Mouse (Mus musculus): ENCODE measurements around the gene Parp16.
"Not testable (repeated sequence)": the region's sequence is repeated elsewhere in the genome, so short reads cannot be mapped to it uniquely, and the experiment has no call there.

Parp16 gene

GRCm38 (mm10) chr9:65243249-65243648, 48.1 kb downstream of the Parp16 start:
- no peak for DNase-seq (ENCODE audit: low spot score)

GRCm38 (mm10) chr9:65244036-65244806, 49.1 kb downstream of the Parp16 start:
- no peak for DNase-seq (ENCODE audit: low spot score)

DNA sequence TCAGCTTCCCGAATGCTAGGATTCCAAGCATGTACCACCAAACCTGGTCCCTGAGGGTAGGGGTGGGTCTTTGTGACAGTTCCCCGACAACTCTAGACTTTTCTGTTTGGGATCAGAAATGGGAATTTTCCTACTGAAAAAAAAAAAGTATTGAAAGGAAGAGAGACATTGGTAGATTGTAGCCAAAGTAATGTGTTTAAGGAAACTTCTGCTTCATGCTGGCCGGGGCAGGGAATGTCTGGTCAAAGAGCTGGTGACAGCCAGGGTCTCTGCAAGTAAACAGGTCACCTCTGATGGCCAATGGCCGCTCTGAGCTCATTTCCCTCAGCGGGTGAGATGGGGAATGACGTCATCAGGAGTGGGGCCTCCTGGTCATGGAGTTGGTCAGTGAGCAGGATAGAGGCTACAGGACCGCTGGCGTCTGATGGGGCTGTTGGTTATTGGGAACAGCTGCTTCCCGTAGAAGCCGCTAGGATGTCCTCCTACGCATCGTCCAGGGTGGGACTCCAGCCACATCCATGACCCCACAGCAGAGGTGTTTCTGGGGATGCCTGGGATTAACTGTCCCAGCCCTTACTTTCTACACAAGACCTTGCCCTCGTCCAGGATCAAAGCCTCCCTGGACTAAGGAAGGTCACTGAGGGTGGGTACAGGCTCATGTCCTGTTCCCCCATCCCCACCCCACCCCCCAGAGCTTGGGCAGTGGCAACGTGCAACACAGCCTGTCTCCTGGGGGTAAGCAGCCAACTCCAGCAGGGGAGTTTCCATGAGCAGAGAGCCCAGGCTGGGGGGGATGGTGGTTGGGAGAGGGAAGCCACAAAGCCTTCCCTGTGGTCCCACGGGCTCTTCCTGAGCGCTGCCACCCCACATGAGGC, 52.6 kb downstream of the Parp16 start:
- no peak for DNase-seq (ENCODE audit: low spot score)

GRCm38 (mm10) chr9:65248377-65248690, 53.2 kb downstream of the Parp16 start:
- no peak for DNase-seq (ENCODE audit: low spot score)

GRCm38 (mm10) chr9:65252026-65252425, 56.9 kb downstream of the Parp16 start:
- DNase-seq (ENCODE audit: low spot score) = no peak

DNA sequence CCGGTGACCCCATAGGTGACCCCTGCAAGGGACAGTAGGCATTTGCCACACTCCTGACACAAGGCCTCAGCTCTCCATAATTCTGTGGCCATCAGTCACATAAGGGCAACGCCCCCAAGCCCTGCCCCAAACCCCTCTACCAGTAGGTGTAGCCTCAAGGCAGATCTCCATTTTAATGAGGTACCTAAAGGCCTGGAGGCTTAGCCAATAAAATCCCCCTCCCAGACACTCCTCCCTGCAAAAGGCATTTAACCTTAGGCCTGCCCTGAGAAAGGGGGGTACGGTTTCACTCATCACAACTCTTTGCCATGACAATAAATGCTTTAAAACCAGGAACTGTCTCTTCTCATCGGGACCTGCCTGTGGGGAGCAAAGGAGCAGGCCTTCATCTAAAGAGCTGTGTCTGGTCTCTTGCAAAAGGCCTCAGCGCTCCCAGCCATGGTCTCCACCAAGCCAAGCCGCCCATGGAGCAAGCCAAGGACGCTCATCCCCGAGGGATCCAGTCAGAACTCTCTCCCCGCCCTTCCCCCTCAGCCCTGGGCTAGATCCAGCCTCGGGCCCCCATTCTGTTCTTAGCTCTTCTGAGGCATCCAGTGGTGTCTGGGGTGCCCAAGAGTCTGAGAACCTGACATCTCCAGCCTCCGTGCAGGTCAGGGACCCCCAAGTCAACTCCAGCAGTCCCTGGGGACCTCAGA, 60.9 kb downstream of the Parp16 start:
- DNase-seq (ENCODE audit: low spot score) = no peak

DNA sequence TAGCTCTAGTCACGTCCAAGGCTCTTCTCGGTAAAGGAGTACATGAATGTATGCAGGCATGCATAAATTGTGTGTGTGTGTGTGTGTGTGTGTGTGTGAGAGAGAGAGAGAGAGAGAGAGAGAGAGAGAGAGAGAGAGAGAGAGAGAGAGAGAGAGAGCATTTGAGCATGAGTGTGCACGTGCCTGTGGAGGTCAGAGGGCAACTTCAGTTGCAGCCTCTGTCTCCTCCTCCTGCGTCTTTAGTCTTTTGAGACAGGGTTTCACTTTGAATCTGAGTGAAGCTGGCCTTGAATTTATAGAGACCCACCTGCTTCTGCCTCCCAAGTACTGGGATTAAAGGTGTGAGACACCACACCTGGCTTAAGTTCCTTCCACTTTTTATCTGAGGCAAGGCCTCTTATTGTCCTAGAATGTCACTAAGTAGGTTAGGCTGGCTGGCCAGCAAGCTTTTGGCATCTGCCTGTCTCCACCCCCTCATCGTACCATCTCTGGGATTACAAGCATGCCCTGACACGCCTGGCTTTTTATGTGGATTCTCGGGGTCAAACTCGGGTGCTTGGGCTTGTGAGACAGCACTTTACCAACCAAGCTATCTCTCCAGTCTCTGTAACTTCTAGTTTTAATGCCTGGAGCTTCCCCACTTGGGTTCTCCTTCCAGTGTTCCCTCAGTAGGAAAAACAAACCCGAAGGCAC, 62.2 kb downstream of the Parp16 start:
- DNase-seq (ENCODE audit: low spot score) = no peak

- no peak for DNase-seq (ENCODE audit: low spot score)
These were observed 64.2 kb downstream of the Parp16 start for GRCm38 (mm10) chr9:65259366-65259765.

DNA sequence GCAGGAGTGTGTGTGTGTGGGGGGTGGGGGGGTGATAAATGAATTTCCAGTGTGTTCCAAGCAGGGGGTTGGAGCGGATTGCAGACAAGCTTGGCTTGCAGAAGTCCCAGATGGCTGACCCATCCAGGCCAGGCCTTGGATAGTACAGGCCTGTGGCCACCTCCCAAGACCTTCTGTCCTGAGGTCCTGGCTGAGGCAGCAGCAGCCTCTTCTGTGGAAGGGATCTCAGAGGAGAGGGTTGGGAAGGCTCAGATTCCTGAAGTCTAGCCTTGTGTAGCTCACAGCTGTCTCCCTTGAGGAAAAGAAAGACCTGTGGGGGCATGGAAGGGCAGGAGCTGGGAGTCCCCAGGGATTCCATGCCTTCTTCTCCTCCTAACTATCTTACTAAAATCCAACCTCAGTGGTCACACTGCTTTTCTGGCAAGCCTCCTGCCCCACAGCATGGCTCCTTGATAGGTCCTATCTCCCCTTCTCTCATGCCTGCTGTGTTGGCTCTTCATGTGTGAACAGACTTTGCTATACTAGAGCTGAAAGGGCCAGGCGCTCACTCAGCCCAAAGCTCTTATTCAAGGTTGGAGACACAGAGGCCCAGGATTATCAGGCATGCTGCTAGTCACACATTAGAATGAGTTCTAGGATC, 66.6 kb downstream of the Parp16 start:
- DNase-seq (ENCODE audit: low spot score) = peak; percentile 25

GRCm38 (mm10) chr9:65262641-65263120, 67.5 kb downstream of the Parp16 start:
- DNase-seq (ENCODE audit: low spot score) = no peak

GRCm38 (mm10) chr9:65264959-65265358, 69.8 kb downstream of the Parp16 start, which contains the start of gene Cilp:
Cilp (plus strand) TSS chr9:65265180.
- no peak for DNase-seq (ENCODE audit: low spot score)

DNA sequence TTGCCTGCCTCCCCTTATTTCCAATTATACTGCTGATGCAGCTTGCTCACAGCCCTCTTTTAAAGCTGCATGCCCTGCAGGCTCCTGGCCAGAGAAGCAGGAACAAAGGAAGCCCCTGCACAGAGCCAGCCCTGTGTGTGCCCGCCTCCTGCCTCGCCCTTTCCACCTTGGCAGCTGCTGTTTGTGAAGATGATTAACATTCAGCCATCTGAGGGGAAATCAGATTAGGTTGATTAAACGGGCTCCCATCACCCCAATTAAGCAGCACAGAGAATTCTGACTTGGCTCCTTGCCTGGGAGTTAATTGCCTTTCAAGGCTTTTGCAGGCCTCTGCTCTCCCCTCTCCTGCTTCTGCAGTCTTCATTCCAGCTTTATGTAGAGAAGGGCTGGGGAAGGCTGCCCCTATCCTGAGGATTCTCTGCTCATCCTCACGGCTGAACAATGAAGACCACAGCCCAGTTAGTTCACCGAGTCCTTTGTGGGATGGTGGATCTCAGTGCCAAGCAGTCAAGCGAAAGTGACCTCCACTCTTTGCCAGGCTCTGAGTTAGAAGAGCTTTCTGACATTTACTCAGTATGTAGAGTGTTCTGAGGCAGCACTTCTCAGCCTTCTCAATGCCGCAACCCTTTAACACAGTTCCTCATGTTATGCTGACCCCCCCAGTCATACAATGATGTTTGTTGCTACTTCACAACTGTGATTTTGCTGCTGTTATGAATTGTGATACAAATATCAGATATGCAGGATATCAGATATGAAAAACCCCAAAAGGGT, 72.8 kb downstream of the Parp16 start:
- DNase-seq (ENCODE audit: low spot score) = no peak

DNA sequence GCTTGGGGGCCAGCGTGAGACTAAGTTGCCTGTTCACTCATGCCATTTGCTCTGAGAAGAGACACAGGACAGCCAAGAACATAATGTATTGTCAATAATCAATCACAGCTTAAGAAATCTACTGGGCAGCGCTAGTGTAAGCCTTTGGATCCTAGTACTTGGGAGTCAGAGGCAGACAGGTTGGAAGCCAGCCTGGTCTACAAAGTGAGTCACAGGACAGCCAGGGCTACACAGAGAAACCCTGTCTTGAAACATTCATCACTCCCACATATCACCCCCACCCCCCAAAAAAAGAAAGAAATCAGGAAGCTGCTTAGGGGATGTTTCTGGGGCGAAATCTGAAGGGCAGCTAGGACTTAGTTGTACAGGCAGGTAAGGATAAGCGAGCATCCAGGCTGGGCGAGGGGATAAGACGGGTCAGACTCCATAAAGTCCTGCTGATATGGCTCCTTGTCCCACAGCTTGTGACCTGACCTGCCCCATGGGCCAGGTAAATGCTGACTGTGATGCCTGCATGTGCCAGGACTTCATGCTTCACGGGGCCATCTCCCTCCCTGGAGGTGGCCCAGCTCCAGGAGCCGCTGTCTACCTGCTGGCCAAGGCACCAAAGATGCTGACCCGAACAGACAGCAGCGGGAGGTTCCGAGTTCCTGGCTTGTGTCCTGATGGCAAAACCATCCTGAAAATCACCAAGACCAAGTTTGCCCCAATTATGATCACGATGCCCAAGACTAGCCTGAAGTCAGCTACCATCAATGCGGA, 78.1 kb downstream of the Parp16 start:
- no peak for DNase-seq (ENCODE audit: low spot score)

GRCm38 (mm10) chr9:65273873-65274272, 78.7 kb downstream of the Parp16 start:
- no peak for DNase-seq (ENCODE audit: low spot score)

DNA sequence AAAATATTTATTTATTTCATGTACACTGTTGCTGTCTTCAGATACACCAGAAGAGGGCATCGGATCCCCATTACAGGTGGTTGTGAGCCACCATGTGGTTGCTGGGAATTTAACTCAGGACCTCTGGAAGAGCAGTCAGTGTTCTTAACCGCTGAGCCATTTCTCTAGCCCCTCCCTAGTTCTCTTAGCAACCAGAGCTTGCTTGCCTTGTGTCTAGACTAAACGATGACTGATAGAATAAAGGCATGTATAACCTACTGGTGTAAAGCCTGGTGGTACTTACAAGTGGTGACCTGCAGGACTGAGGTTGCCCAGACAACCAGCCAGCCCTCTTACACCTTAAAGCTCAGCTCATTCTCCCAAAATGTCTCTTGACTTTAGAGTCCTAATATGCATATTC, 79.7 kb downstream of the Parp16 start:
- not testable (repeated sequence) for DNase-seq (ENCODE audit: low spot score)

- DNase-seq (ENCODE audit: low spot score) = no peak
These were observed 80.8 kb downstream of the Parp16 start for GRCm38 (mm10) chr9:65275810-65276530.

DNA sequence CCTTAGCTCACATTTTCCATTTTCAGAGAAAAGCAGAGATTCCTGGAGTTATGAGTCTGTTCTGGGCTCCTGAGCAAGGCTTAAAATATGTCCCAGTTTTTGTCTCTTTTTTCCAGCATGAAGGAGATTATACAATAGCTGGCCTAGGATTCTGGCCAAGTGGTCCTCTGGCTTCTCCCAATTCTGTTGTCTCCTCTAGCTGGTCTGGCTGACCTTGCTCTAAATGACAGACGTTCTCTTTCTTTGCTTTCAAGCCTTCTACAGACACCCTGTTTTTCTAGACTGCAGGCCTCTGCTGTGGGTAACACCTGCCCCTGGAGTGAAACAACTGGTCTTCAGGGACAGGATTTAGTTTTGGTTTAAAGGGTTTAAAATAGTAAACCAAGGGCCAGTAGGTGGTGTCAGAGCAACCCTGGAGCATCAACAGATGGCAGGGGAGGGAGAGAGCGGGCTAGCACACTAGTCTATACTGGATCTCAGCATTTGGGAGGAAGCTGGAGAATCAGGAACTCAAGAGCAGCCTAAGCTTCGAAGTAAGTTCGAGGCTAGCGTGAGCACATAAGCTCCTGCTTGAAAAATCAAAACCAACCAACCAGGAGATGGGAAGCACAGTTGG, 86.5 kb downstream of the Parp16 start:
- DNase-seq (ENCODE audit: low spot score) = peak; percentile 50

DNA sequence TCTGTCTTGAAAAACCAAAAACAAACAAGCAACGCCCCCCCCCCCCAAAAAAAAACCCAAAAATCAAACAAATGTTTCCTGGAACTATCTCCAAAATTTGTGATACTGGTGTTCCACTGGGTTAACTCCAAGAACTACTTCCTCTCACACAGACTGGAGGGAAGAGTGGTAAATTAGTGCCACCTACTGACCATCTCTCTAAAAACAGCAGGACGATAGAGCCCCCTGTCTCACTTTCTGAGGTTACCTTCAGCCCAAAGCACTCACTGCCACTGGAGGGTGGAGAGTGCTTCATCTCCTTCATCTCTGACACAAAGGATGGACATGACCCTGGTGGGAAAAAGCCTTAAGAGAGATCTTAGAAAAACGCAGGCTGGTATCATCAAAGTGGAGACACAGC, 88.1 kb downstream of the Parp16 start:
- DNase-seq (ENCODE audit: low spot score) = peak; percentile 77

DNA sequence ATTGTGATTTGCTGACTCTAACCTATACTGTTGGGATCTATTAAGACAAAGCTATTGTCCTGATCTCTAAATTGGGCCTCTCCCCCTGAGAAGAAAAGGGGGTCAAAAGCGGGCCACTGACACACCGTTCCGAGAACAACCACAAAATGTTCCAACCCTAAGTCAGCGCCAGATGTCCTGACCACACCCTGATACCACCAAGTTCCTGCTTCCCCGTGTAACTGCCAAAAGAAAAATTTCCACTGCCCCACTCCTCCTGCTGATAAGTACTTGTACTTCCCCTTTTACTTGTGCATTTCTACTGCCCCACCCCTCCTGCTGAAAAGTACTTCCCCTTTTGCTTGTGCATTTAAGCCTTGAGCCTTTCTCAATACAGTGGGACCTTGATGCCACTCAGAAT, 93.1 kb downstream of the Parp16 start:
- not testable (repeated sequence) for DNase-seq (ENCODE audit: low spot score)

Data from adipocyte (in vitro differentiated cells).